Mouse (Mus musculus): Measurements from ENCODE around the gene Tmem50b. TPM values are rescaled to one million over a fixed set of nuclear protein-coding genes. Genes with fewer than 3 reads are reported as not detected.

Tmem50b gene
- polyA plus RNA-seq, 1 experiment, result 37.8 TPM

DNA sequence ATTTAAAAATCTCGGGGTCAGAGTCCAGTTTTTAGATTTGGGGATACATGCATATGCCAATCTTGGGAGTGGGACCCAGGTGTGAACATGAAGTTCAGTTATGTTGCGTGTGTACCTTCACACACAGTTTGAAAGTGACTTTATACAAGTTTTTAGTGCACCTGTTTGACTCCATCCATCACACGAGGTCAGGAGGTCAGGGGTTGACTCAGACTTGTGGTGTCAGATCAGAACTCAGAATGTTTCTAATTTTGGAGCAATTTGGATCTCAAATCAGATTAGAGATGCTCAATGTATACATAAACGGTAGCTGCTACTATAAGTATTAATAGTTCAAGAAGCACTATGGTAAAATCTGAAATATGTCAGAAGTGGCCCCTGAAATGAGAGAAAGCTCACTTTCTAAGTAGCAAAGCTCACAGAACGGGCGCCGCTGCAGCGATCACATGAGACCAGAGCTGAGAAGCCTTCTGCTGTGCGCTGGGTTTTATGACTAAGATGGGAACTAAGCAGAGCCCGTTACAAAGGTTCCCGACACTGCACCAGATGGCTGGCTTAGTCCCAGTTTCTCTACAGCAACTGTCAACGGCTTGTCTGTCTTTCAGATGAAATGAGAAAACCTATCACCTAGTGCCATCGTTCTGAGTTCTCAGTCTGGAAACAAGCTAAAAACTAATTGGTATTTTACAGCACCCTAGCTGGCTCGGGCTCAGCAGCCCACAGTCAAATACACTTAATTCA lies 18.4 kb downstream of the Tmem50b start:
- peaks cover 18% of the 10 kb centered on the region for H3K36me3 ChIP-seq (ENCODE audit: control insufficient read depth, insufficient read depth, low read length)
- WGBS, result 94% methylated on average over 14 of the region's 14 CpGs
- no peak overlapping the region for H3K4me3 ChIP-seq (ENCODE audit: control insufficient read depth, insufficient read depth, low read length)
- no peak overlapping the region for H3K27ac ChIP-seq (ENCODE audit: control insufficient read depth, insufficient read depth, low read length)
- no peaks in the 10 kb centered on the region for H3K27me3 ChIP-seq (ENCODE audit: control insufficient read depth, insufficient read depth, low read length)
- DNase-seq, result no peak
- no peaks in the 10 kb centered on the region for H3K4me1 ChIP-seq (replicated peaks; ENCODE audit: control insufficient read depth, insufficient read depth, low read length)
- no peak for TF ChIP-seq POLR2A (IDR thresholded peaks at IDR 0.05; ENCODE audit: control insufficient read depth, extremely low read depth, insufficient read depth, low read length, poor library complexity)
- TF ChIP-seq CTCF (IDR thresholded peaks at IDR 0.05; ENCODE audit: borderline replicate concordance, control insufficient read depth, extremely low read depth, insufficient read depth, low read length, poor library complexity), result no peak

DNA sequence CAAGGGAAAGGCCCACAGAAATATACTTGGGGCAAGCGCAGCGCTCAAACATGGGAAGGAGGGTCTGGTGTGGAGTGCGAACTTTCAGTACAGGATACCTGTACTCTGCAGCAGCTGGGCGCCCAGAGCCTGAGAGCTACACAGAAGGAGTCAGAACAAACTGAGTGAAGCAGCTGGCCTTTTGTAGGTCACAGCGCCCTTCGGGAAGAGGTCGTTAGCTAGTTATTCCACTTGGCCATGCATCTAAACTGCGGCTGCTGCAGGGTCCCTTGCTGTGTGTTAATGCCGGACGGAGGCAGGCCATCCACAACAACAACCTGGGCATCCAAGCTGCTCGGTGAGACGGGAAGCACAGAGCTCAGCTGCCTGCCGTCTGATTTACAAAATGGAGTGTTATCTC lies 22.4 kb downstream of the Tmem50b start:
- Histone ChIP-seq H3K36me3 (ENCODE audit: control insufficient read depth, insufficient read depth, low read length) (peaks cover 15% of the 10 kb centered on the region), H3K27ac (ENCODE audit: control insufficient read depth, insufficient read depth, low read length) (no peak overlapping the region), H3K4me3 (ENCODE audit: control insufficient read depth, insufficient read depth, low read length) (no peak overlapping the region), H3K27me3 (ENCODE audit: control insufficient read depth, insufficient read depth, low read length) (no peaks in the 10 kb centered on the region), H3K4me1 (replicated peaks; ENCODE audit: control insufficient read depth, insufficient read depth, low read length) (no peaks in the 10 kb centered on the region)
- 98% methylated on average over 13 of the region's 13 CpGs for WGBS
- no peak for TF ChIP-seq POLR2A (IDR thresholded peaks at IDR 0.05; ENCODE audit: control insufficient read depth, extremely low read depth, insufficient read depth, low read length, poor library complexity)
- no peak for DNase-seq

DNA sequence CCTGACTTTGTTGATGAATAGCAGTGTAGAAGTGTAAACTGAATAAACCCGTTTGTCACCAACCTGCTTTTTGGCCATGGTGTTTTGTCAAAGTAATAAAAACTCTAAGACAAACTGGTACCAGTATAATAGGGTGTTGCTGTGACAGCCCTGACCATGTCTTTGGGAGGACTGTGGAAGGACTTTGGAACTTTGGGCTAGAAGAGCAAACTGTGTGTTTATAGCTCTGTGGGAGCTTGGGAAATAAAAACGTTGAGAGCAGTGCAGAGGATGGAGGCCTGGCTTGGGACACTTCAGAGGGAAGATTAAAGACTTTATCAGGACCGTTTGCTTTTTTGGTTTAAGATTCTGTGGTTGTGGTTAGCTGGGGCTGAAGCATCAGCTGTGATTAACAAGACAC lies 26.5 kb downstream of the Tmem50b start:
- Histone ChIP-seq H3K27me3 (ENCODE audit: control insufficient read depth, insufficient read depth, low read length) (no peaks in the 10 kb centered on the region), H3K27ac (ENCODE audit: control insufficient read depth, insufficient read depth, low read length) (no peak overlapping the region), H3K36me3 (ENCODE audit: control insufficient read depth, insufficient read depth, low read length) (no peaks in the 10 kb centered on the region), H3K4me1 (replicated peaks; ENCODE audit: control insufficient read depth, insufficient read depth, low read length) (no peaks in the 10 kb centered on the region), H3K4me3 (ENCODE audit: control insufficient read depth, insufficient read depth, low read length) (no peak overlapping the region)
- no peak for TF ChIP-seq CTCF (IDR thresholded peaks at IDR 0.05; ENCODE audit: borderline replicate concordance, control insufficient read depth, extremely low read depth, insufficient read depth, low read length, poor library complexity)
- no peak for TF ChIP-seq POLR2A (IDR thresholded peaks at IDR 0.05; ENCODE audit: control insufficient read depth, extremely low read depth, insufficient read depth, low read length, poor library complexity)
- no peak for DNase-seq
- 40% methylated on average over 3 of the region's 3 CpGs for WGBS

DNA sequence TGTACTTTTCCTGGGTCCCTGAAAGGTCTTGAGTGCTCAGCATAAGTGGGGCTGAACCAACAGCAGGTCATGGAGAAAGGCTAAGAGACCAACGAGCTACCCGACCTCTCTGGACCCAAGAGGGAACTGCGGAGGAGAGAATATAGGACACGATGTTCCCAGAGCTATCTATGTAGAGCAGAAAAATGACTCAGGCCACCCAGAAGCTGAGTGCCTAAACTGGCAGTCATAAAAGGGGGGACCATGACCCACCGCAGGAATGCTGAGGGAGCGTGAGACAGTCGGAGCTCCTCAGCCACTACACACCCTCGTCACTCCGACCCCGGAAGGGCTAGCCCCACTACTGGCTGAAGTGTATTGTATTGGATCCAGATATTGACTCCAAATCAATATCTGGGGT lies 28.6 kb downstream of the Tmem50b start:
- Histone ChIP-seq H3K27ac (ENCODE audit: control insufficient read depth, insufficient read depth, low read length) (no peak overlapping the region), H3K27me3 (ENCODE audit: control insufficient read depth, insufficient read depth, low read length) (no peaks in the 10 kb centered on the region), H3K4me1 (replicated peaks; ENCODE audit: control insufficient read depth, insufficient read depth, low read length) (no peaks in the 10 kb centered on the region), H3K4me3 (ENCODE audit: control insufficient read depth, insufficient read depth, low read length) (no peak overlapping the region), H3K36me3 (ENCODE audit: control insufficient read depth, insufficient read depth, low read length) (peaks cover 8% of the 10 kb centered on the region)
- TF ChIP-seq CTCF (IDR thresholded peaks at IDR 0.05; ENCODE audit: borderline replicate concordance, control insufficient read depth, extremely low read depth, insufficient read depth, low read length, poor library complexity), result no peak
- TF ChIP-seq POLR2A (IDR thresholded peaks at IDR 0.05; ENCODE audit: control insufficient read depth, extremely low read depth, insufficient read depth, low read length, poor library complexity), result no peak
- 97% methylated on average over 10 of the region's 10 CpGs for WGBS
- no peak for DNase-seq

DNA sequence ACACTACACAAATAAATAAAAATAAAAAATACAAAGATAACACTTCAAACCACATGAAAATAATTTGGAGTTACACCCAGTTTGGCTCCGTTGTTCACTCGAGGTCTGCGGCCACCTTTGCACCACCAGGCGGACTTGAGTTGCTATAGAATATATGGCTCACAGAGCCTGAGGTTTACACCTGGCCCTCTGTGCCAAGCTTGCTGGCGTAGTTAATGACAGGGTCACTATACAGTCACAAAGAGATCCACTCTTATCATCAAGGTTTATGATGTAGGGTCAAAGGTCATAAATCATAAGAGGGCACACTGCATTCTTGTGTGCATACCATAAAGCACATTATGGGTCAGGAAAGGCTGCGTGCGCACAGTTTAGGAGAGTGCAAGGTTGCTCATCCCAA lies 31.6 kb downstream of the Tmem50b start:
- no peak overlapping the region for H3K27ac ChIP-seq (ENCODE audit: control insufficient read depth, insufficient read depth, low read length)
- H3K36me3 ChIP-seq (ENCODE audit: control insufficient read depth, insufficient read depth, low read length), result peaks cover 38% of the 10 kb centered on the region
- H3K27me3 ChIP-seq (ENCODE audit: control insufficient read depth, insufficient read depth, low read length), result no peaks in the 10 kb centered on the region
- no peaks in the 10 kb centered on the region for H3K4me1 ChIP-seq (replicated peaks; ENCODE audit: control insufficient read depth, insufficient read depth, low read length)
- TF ChIP-seq CTCF (IDR thresholded peaks at IDR 0.05; ENCODE audit: borderline replicate concordance, control insufficient read depth, extremely low read depth, insufficient read depth, low read length, poor library complexity), result no peak
- no peak for TF ChIP-seq POLR2A (IDR thresholded peaks at IDR 0.05; ENCODE audit: control insufficient read depth, extremely low read depth, insufficient read depth, low read length, poor library complexity)
- WGBS, result 94% methylated on average over 7 of the region's 7 CpGs
- no peak overlapping the region for H3K4me3 ChIP-seq (ENCODE audit: control insufficient read depth, insufficient read depth, low read length)
- no peak for DNase-seq

DNA sequence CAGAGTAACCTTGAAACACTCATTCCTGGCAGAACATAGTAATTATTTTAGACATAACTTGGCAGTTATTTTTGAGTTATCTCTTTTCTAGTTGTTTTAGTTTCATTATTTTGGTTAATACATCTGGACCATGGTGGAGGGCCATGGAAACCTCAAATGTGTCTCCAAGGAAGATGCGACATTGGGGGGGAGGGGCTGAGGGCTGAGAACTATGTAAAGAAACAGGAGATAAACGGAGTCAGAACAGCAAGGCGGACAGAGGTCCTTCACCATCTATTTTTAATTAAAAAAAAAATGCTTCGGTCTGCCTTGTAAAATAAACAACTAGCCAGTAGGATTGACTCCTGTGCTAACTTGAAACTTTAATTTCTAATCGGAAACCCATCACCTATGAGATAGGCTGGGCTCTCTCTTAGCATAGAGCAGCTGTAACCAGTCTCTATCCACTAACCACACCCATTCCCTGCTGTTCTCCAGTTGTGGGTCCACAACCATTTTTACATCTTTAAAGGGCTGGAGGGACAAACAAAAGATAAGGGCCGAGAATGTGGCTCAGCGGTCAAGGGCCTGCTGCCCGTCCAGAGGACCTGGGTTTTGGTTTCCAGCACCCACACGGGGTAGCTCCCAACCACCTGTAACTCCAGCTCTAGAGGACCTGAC lies 32.2 kb downstream of the Tmem50b start:
- no peak overlapping the region for H3K27ac ChIP-seq (ENCODE audit: control insufficient read depth, insufficient read depth, low read length)
- peaks cover 44% of the 10 kb centered on the region for H3K36me3 ChIP-seq (ENCODE audit: control insufficient read depth, insufficient read depth, low read length)

More for the DNA sequence above, 32.2 kb downstream of the Tmem50b start:
- WGBS, result 93% methylated on average over 9 of the region's 9 CpGs
- no peaks in the 10 kb centered on the region for H3K4me1 ChIP-seq (replicated peaks; ENCODE audit: control insufficient read depth, insufficient read depth, low read length)
- TF ChIP-seq POLR2A (IDR thresholded peaks at IDR 0.05; ENCODE audit: control insufficient read depth, extremely low read depth, insufficient read depth, low read length, poor library complexity), result no peak
- H3K27me3 ChIP-seq (ENCODE audit: control insufficient read depth, insufficient read depth, low read length), result no peaks in the 10 kb centered on the region
- H3K4me3 ChIP-seq (ENCODE audit: control insufficient read depth, insufficient read depth, low read length), result no peak overlapping the region
- no peak for DNase-seq
